Mouse (Mus musculus): ENCODE results near the gene Arsg. TPM values are rescaled to one million over a fixed set of nuclear protein-coding genes. Genes with fewer than 3 reads are reported as not detected.

The Arsg gene
- total RNA-seq, 1 experiment from 2014 or later: 7.0 TPM

DNA sequence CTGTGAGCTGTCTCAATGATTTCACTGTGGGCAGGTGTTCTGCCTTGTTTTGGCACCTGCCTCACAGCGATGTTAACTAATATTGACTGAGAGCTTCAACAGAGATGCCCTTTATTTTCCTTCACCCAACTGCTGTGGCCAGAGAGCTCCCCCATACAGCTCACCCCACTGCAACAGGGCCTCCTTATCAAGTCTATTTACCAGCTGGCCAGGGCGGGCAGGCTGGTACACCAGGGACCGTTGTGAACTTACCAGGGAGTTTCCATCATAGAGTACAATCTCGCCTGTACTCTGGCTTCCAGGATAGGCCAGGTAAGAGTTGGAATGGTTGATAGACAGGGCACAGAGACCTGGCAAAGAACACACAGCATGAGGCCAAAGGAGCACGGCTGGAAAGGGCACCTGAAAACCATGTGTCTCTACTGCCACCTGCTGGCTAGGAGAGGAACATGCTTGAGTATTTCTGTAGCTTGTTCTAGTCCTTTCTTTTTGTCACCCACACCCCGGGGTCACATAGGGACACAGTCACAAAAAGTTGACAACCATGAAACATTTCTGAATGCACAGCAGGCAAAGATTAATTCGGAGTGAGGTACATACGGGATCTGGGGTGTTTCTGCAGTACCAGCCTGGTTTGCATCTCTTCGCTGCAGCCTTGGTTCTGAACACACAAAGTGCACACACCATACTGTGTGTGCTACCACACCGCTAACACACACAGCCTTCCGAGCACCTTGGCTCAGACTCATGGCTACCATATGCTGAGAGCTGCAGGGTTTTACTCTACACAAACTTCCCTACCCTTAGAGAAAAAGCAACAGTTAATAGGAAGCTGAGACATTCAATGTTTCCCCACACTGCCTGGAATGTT is 111.9 kb downstream of the Arsg start:
- peak; percentile 82 for DNase-seq

DNA sequence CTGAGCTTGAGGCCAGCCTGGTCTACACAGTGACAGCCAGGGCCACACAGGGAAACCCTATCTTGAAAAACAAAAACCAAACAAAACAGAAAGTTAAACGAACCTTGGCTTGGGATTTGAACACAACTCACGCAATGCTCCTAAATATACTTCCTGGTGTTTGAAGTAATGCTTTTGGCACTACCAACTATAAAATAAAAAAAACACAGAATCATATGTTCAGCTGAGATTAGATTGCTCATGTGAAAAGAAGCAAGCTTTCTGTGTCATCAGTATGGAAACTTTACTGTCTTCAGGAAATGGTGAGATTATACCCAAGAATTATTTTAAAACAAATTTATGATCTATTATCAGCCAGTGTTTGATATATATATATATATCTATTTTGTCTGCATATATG is 113.2 kb downstream of the Arsg start:
- DNase-seq: no peak

DNA sequence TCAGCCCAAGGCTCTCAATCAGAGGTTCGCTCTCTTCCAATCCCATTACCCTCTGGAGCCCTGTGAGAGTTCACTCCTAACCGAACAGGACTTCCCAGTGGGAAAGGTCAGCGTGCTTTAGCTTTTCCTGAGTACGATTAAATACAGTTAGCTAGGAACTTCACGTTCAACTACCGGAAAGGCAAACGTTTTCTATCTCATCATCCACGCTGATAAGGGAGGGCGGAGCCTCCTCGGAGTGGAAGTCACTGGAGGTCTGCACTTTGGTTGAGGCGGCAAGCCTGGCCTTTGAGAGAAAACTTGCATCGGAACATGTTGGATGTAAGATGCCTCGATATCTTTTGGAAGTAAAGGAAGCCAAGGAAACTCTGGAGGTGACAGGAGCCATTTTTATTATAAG is 113.8 kb downstream of the Arsg start:
- DNase-seq: no peak

DNA sequence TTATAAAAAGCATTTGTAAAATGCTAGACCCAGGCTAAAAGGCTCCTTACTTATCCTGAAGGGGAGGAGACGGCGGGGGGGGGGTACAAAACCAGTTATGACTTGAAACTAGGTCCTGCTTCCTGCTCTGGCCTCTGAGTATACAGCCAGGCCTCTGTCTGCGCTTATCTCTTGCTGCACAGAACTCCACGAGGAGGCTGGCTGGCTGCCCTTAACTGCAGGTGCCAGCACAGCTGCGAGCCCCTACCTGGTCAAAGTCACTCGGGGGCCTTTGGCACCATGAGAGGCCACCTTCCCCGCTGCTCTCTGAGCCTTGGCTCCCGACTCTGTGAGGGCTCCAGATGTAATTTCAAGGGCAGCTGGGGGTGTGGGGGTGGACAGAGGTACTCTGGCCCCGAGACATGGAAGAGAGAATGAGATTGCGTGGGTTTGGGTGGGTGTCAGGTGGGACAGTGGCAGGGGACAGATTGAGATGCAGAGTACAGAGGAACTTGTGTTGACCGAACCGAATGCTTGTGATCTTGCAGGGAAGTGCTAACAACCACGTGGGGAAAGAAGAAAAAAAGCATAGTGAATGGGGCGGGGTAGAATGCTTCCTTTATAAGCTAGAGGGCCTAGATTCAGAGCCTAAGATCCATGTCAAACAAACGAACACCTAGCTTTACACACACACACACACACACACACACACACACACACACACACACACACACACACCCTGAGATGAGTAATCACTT is 114.6 kb downstream of the Arsg start:
- peak; percentile 29 for DNase-seq

DNA sequence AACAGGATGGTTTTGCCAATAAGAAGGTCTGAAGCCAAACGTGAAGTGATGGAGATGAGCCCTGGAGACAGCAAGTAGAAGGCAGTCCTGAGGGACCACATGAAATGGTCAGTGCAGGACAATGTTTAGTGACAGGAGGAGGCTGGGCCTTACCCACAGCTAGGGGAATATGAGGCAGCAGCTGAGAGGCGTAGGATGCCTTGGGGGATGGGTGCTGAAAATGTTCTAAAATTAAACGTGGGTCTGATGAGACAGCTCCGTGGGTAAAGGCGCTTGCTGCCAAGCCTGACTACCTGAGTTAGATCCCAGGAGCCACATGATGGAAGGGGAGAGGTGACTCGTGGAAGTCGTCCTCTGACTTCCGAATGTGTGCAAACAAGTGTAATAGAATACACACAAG is 116.8 kb downstream of the Arsg start:
- DNase-seq: no peak

DNA sequence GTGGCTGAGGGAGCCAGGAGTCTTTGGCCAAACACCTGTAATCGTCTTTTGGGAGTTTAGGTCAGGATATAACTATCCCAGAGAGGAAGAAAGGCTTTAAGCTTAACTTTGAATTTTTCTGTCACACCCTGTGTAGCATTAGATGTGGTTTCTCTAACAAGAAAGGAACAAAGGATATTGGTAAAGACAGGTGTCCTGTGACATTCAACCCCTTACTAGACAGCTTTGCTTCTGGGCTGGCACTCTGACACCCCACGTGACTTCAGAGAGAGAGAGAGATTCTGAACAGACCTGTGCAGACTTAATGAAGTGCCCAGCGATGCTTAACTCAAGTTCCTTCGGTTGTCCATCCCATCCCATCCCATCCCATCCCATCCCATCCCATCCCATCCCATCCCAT is 118.3 kb downstream of the Arsg start:
- no peak for DNase-seq

DNA sequence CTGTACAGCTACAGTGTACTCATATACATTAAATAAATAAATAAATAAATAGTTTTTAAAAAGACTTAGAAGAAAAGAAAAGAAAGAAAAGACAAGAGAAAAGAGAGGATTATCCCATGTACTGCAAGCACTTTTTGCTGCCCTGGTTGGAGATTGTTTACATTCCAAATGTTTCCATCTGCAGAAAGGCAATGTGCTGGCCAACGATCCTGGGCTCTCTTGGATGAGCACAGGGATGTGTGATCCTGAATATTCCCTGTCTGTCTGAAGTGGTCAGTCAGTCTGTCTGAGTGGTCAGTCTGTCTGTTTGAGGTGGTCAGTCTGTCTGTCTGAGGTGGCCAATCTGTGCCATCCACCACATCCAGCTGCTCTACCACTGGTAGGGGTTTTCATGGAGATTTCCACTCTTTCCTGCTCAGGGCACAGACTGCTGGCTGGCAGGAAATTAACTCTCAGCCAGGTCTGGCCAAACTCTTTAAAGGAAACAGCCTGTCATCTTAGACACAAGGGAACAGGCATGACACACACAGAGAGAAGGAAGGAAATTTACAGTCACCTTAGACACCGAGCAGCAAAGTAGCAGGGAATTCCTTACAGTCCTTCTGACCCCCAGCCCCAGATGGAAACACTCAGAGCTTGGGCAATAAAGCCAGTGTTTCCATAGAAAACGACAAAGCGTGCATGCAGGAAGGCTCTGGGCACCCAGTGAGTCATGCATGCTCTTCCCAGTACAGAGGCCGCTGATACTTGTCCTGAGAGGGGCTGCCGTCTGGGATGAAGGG is 120.2 kb downstream of the Arsg start:
- DNase-seq: no peak

DNA sequence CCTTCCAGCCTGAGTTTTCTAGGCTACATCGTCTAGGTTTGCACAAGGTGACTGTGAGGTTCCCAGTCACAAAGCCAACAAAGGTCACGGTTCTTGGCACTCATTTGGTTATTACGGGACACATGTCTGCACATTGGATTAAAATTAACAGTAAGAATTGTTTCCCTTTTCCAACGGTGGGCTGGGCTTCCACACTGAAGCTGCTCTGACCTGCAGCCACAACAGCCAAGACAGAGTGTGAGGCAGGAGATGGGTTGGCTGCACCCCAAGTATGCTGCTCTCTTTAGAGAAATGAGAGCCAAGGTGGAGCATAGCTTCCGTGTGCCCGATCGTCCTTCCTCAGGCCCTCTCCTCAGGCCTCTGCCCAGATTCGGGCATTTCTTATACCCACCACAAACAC is 121.6 kb downstream of the Arsg start:
- DNase-seq: no peak

DNA sequence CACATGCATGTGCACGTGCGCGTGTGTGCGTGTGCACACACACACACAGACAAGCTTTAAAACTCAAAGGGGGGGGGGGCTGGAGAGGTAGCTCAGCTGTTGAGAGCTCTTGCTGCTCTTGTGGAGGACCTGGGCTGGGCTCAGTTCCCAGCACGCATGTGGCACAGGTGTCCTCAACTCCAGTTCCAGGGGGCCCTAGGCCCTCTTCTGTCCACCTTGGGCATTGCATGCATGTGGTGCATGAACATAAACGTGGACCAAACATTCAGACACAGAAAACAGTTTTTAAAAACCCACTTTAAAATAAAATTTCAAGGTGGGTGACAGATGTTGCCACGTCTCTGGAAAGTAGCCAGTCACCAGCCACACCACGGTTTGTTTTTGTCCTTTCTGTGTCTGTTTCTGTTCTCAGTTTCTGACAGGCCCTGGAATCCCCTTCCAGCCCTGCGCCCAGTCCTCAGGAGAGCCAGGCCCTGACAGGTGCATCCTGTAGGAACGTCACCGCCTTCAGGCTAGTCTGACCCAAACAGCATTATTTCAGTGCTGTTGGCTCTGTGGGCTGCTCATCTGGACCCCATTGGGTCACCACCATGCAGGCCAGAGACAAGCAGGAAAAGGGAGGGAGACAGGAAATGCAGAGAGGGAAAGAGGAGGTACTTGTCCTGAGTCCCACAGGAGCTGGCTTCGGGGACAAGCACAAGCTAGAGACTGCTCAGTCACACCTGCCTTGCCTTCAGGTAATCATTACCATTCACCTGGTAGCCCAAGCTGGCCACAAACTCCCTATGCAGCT is 125.8 kb downstream of the Arsg start:
- no peak for DNase-seq

DNA sequence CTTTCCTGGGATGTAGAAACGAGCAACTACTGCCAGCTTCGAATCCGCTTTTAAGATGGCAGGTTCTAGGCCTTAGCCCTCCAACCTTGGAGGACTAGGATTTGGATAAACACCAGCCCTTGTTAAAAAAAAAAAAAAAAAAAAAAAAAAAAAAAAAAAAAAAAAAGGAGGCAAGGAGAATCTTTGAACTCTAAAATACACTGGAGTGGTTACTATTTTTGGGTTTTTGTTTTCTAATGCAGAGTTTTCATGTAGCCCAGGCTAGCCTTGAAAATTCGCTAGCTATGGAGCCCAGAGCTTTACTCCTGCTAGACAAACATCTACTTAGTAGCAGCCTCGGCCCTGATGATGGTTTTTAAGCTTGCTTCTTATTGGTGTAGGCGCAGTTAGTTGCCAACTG is 134.4 kb downstream of the Arsg start:
- no peak for DNase-seq

DNA sequence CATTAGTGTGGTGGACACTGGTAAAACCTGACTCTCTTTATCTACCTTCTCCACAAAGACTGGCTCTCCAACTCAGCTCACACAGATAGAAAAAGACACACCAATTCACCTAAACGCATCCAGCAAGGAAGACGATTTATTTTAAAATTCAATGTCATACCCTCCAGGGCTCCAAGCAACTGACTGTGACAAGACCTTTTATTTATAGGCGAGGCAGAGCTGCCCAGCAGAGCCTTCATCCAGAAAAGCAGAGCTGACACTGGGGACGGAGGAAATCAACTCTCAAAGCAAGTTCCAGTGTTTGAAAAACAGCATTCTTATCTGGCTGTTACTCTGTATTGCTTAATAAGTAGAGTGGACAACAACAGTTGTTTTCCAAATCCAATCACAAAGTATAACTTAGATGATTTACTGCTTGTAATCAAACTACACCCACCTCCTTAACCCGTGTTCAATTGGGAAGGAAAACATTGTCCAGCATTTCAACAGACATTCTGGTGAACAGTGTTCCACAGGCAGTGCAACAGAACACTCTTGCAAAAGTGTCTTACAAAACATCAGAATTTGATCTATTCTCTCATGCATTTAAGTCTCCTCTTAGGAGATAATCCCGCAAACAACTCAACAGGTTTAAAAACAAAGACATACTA is 135.9 kb downstream of the Arsg start:
- DNase-seq: no peak

DNA sequence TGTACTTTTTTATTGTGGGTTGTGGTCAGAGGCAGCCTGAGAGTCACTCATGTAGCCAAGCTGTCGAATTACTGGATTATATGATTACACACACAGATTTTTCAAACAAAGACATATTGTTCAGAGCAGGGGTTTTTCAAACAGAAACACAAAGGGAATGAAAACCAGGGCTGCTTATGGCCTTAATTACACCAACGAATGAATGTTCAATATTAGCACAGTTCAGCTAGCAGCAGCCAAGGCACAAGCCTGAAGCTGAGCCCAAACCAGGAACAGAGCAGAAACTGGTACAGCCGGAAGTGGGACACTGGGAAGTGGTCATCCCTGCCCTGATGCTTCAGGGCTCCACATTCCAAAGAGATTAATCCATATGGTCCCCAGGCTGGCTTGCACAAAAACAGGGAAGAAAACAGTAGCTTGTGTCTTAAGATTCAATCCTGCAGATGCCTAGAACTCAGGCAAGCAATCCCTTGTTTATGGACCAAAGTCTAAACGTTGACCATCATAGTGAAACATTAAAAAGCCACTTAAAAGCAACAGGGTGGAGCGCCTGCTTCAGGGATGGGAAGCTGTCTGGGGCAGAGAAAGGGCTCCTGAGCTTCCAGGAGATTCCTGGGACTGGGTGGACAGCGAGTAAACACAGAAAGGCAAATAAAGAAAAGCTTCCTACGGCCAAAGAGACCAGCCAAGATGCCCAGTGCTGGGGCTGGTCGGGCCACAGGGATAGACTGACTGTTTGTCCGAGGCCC is 137.0 kb downstream of the Arsg start:
- no peak for DNase-seq

DNA sequence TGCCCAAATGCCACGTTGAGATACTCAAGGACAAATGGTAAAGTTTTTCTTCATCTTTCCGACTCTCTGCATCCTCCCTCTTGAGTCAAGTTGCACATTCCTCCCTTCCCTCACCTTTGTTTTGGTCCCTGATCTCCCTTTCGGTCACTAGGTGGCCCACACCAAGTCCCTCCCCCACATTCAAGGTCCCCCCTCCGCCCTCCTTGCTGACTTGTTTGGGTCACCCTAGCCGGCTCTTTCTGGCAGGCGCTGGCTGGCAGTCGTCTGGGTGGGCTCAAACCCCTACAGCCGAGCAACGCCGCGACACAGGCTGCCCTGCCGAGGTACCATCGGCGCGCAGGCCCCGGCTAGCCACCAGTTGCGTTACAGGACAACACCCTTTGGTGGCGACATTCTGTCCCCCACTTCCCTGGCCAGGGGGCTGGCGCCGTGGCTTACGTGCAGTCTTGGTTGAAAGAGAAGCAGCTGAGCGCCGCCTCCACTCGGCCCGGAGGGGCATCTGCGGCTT is 137.7 kb downstream of the Arsg start:
- DNase-seq: no peak

DNA sequence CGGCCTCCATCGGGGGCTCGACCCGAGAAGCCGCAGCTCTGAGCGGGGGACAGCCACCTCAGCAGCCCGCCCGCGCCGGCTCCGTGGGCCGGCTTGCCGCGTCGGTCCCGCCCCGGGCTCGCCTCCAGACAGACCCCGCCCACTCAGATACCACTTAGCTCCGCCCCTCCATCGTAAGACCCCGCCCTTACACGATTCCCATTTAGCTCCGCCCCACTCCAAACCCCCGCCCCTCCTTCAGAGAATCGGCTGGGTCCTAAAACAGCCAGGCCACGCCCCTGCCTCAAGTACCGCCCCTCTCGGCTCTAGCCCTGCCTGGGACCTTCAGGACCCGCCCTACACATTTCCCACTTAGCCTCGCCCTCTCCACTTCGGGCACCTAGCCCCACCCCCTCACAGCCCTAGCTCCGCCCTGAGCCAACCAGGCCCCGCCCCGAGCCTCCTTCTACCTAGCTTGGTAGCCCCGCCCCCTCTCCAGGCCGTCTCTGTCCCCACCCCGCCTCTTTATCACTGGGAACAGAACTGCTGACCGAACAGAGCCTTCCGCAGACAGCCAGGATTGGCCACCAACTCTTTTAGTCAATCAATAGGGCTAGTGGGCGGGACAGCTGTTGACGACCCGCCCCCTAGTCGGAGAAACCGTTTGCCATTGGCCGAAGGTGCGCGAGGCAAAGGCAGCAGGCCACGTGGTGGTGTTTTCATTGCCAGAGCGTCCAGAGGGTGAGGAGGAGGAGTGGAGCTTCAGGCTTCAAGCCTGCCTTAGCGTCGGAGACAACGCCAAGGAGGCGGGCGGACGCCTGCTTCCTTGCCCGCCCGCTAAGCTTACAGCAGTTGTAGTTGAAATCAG is 138.4 kb downstream of the Arsg start, which contains the start of gene Wipi1:
Gene Wipi1, minus strand, starts transcription at position 665 of the 847 bp plus-strand sequence.
- DNase-seq: peak; percentile 100

DNA sequence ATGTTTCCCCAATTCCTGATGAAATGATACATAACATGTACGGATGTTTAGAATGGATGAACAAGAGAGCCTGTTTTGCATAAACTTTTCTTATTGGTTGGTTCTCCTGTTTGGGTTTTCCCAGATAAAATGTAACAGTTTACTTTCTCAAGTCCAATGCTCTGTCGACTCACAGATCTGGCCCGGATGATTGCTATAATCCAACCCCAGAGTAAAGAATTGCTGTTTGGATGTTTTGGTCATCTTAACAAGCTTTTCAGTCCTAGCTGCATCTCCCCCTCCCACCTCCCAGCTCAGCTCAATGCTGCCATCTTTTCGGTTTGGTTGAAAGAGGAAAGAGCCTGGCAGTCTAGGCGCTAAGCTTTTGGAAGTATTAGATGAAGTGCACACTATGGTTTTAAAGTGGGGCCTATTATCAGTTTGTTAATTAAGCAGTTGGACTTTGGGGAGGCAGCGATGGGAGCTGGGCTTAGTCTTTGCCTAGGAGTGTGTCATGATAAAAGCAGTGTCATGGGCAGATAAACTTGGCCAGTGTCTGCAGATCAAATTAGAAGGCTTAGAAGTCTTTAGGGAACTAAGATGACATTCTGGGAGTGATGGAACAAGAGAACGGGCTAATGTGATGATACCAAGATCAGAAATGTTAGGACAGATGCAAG is 139.8 kb downstream of the Arsg start:
- no peak for DNase-seq

DNA sequence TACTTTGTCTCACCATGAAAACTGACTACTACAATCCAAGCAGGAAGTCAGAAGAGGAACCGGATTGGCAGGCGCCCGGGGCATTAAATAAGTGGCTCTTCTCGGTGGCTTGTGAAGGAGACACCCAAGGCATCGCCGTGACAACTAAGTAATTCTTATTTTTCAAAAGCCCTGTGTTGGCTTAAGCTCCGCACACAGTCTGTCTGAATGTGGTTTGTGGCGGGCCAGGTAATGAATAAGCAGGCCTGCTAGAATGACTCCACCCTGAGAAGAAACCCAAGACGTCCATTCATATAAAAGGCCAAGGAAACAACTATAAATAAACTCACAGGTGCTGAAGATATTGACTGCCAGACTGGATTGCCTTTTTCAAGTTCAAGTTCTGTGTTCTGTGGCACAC is 142.1 kb downstream of the Arsg start:
- no peak for DNase-seq

DNA sequence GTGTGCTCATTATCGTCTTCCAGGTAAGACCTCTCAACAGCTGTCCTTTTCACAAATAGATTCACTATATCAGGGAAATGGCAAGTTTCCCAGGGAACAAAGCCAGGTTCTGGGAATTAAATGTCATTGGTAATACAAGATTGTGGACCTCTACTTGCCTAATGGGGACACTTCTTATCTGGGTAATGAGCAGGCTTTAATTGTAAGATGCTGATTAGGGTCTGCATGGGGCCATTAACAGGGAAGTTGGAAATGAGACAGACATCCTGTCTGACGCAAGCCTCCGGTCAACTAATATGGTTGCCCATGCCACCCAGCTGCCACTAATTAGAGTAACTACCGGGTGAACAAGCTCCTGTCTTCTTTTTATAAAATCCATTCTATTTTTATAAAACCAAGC is 143.2 kb downstream of the Arsg start:
- DNase-seq: no peak

DNA sequence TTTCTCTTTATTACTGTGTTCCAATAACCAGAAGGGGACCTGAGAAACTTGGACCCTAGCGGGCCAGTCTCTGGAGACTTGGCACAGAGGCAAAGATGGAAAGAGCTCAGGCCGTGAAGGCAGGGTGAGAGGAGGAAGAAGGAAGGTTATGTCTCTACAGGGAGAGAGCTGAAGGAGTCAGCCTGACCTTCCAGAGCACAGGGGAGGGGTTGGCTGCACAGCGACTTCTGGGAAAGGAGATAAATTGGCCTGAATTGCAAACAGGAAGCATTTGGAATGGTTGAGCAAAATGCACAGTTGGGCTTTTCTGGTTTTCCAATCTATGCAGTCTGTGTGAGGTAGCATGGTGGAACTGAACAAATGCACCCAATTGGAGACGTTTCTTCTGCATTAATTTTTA is 143.6 kb downstream of the Arsg start:
- DNase-seq: peak; percentile 52

DNA sequence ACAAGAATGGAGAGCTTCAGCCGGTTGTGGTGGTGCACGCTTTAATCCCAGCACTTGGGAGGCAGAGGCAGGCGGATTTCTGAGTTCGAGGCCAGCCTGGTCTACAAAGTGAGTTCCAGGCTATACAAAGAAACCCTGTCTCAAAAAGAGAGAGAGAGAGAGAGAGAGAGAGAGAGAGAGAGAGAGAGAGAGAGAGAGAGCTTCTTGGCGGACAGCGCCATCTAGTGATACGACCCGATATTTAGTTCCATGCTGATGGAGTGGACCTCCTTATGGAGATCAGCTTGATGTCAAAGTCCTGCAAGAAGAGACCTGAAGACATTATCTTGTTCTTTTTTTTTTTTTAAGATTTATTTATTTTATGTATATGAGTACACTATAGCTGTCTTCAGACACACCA is 145.9 kb downstream of the Arsg start:
- peak; percentile 83 for DNase-seq

Data from adrenal gland, postnatal 14 days (tissue).